9 mouse cellular contexts compared by ENCODE assay signal in the genomic region with DNA sequence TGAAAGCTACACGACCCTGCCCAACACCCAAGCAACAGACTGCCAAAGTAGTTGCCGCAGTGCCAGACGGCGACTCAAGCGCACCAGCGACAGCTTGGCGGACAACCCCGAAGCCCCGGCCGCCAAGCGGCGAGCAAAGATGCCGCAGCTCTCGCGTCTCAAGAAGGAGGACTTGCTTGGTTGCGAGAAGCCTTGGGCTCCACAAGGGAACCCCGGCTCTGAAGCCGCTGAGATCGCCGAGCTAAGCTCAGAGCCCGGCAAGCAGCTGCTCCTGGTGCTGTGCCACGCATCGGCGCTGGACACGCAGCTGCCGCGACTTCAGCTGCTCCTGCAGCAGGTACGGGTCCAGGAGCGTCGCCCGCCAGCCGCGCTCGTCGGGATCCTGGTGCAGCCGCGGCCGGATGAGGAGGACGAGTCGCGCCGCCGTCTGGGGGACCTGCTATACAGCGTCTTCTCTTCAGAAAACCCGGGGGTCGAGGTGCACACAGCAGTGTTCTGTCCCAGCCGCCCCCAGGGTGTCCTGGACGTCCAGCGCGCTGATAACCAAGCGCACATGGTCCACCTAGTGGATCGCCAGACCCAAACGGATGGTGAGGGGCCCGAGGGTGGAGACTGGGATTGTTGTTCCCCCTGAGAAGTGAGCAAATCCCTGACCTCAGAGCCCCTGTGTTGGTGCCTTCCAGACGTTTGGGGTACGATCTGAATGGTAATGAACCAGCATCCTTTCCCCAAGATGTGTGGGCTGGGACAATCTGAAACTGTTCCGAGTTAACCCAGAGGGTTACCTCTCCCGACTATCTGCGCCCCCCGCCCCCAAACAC. TPM values are rescaled to one million over a fixed set of nuclear protein-coding genes. Genes with fewer than 3 reads are reported as not detected.
DNase-seq lines count a peak whose midpoint lies in the region; ATAC-seq and TF ChIP-seq lines count a peak whose summit lies in the region.
"Had no signal": no experiment of that assay in that cellular context is flagged by ENCODE, and none has a peak within 500 bp of the region (broad histone marks: within the 10 kb centered on the region; RNA-seq: fewer than 3 reads in every experiment).

No protein-coding gene starts in this region.

- DNase-seq in heart, adult 11 months = peak; percentile 74
- no peak for DNase-seq in heart, adult 8-10 months (ENCODE audit: low spot score)
- DNase-seq in cerebellum, adult 8-10 months = peak; percentile 32
- DNase-seq in induced T-regulatory cell, adult 2 months (ENCODE audit: low read depth) = peak; percentile 77
- DNase-seq in stomach, postnatal 0 days (ENCODE audit: low spot score) = peak; percentile 74

- H3K4me1 ChIP-seq in limb, embryonic 12.5 days (replicated peaks) = peaks cover 11% of the 10 kb centered on the region; the same call in 1 of the 2 replicates
- peaks cover 9% of the 10 kb centered on the region; the same call in 1 of the 2 replicates for H3K4me1 ChIP-seq in midbrain, embryonic 12.5 days
- no peaks in the 10 kb centered on the region for H3K4me1 ChIP-seq in stomach, postnatal 0 days (replicated peaks; ENCODE audit: control insufficient read depth, insufficient read depth)

- peak; percentile 80 for ATAC-seq in frontal cortex, adult (ENCODE audit: low TSS enrichment)
- ATAC-seq in limb, embryonic 12.5 days (ENCODE audit: insufficient number of reproducible peaks, insufficient read depth, low FRiP score, low TSS enrichment, low read depth) = peak; percentile 46
- peak; percentile 83 for ATAC-seq in midbrain, embryonic 12.5 days (ENCODE audit: low FRiP score, low read depth)
- ATAC-seq in stomach, postnatal 0 days (ENCODE audit: low FRiP score, low TSS enrichment) = peak; percentile 54; the same call in 1 of the 2 replicates

- H3K4me2 ChIP-seq in limb, embryonic 12.5 days = peak overlapping the region; percentile 91
- peak overlapping the region; percentile 91 for H3K4me2 ChIP-seq in midbrain, embryonic 12.5 days (replicated peaks)
- H3K4me2 ChIP-seq in stomach, postnatal 0 days (replicated peaks; ENCODE audit: low read depth) = peak overlapping the region; percentile 86

- WGBS in limb, embryonic 12.5 days = 4% methylated on average over 60 of the region's 60 CpGs
- WGBS in midbrain, embryonic 12.5 days = 3% methylated on average over 60 of the region's 60 CpGs
- 3% methylated on average over 60 of the region's 60 CpGs for WGBS in stomach, postnatal 0 days

- H3K36me3 ChIP-seq in limb, embryonic 12.5 days = no peaks in the 10 kb centered on the region
- no peaks in the 10 kb centered on the region for H3K36me3 ChIP-seq in midbrain, embryonic 12.5 days
- H3K36me3 ChIP-seq in stomach, postnatal 0 days (ENCODE audit: control insufficient read depth, insufficient read depth, low read length) = no peaks in the 10 kb centered on the region

- H3K27ac ChIP-seq in limb, embryonic 12.5 days = no peak overlapping the region
- H3K27ac ChIP-seq in midbrain, embryonic 12.5 days (replicated peaks) = no peak overlapping the region
- no peak overlapping the region for H3K27ac ChIP-seq in stomach, postnatal 0 days (replicated peaks)

- no peaks in the 10 kb centered on the region for H3K9me3 ChIP-seq in limb, embryonic 12.5 days
- no peaks in the 10 kb centered on the region for H3K9me3 ChIP-seq in midbrain, embryonic 12.5 days
- H3K9me3 ChIP-seq in stomach, postnatal 0 days (ENCODE audit: control insufficient read depth, low read length) = no peaks in the 10 kb centered on the region

- peak overlapping the region; percentile 44 for H3K9ac ChIP-seq in limb, embryonic 12.5 days (replicated peaks)
- peak overlapping the region; percentile 59 for H3K9ac ChIP-seq in midbrain, embryonic 12.5 days (replicated peaks)
- H3K9ac ChIP-seq in stomach, postnatal 0 days (ENCODE audit: low read length) = peak overlapping the region; percentile 55

- TF ChIP-seq CTCF in stomach, postnatal 0 days (IDR thresholded peaks at IDR 0.05; ENCODE audit: low read depth) = peak; percentile 50; the same call in 1 of the 2 replicates

- H3K27me3 ChIP-seq in limb, embryonic 12.5 days = peaks cover 50% of the 10 kb centered on the region
- peaks cover 40% of the 10 kb centered on the region for H3K27me3 ChIP-seq in midbrain, embryonic 12.5 days
- peaks cover 3% of the 10 kb centered on the region; the same call in 1 of the 2 replicates for H3K27me3 ChIP-seq in stomach, postnatal 0 days (ENCODE audit: control insufficient read depth, insufficient read depth, low read length)
- H3K27me3 ChIP-seq: CH12.LX had no signal

- no peak for TF ChIP-seq EP300 in stomach, postnatal 0 days (optimal IDR thresholded peaks at IDR 0.05)

- H3K4me3 ChIP-seq in limb, embryonic 12.5 days (replicated peaks) = peak overlapping the region; percentile 51
- H3K4me3 ChIP-seq in midbrain, embryonic 12.5 days = peak overlapping the region; percentile 53
- H3K4me3 ChIP-seq in stomach, postnatal 0 days (ENCODE audit: low read depth, low read length) = peak overlapping the region; percentile 45

RNA-seq across cellular contexts. Expression of a gene that starts 1.8 kb away (rescaled TPM):
- not detected for total RNA-seq in heart, adult 8-10 months (2022)
- not detected in 2 replicates for polyA plus RNA-seq in limb, embryonic 12.5 days (2016; fragmentation: Nextera tagmentation; extraction: Ambion mirVana)
- polyA plus RNA-seq in midbrain, embryonic 12.5 days (2016; fragmentation: Nextera tagmentation; extraction: Ambion mirVana) = 0.17 TPM in 1 of 2 replicates, not detected in the other
- polyA plus RNA-seq in stomach, postnatal 0 days (2015; fragmentation: Nextera tagmentation; extraction: Ambion mirVana) = not detected in 2 replicates
- total RNA-seq: CH12.LX had no signal

RNA-seq across cellular contexts. Expression of a gene that starts 27.2 kb away (rescaled TPM):
- not detected for total RNA-seq in heart, adult 8-10 months (2022)
- 0.12 and 0.35 TPM in 2 replicates for polyA plus RNA-seq in limb, embryonic 12.5 days (2016; fragmentation: Nextera tagmentation; extraction: Ambion mirVana)
- 0.20 and 0.48 TPM in 2 replicates for polyA plus RNA-seq in midbrain, embryonic 12.5 days (2016; fragmentation: Nextera tagmentation; extraction: Ambion mirVana)
- polyA plus RNA-seq in stomach, postnatal 0 days (2015; fragmentation: Nextera tagmentation; extraction: Ambion mirVana) = 8.0 and 9.1 TPM in 2 replicates
- total RNA-seq: CH12.LX had no signal

RNA-seq across cellular contexts. Expression of a gene that starts 45.7 kb away (rescaled TPM):
- total RNA-seq in heart, adult 8-10 months (2022) = 100 to 1,000 TPM in 3 of 4 experiments, 10 to 100 TPM in 1; 95.7 to 115 (median 109) TPM
- polyA plus RNA-seq in limb, embryonic 12.5 days (2016; fragmentation: Nextera tagmentation; extraction: Ambion mirVana) = 193 and 202 TPM in 2 replicates
- polyA plus RNA-seq in midbrain, embryonic 12.5 days (2016; fragmentation: Nextera tagmentation; extraction: Ambion mirVana) = 195 and 207 TPM in 2 replicates
- 86.8 and 90.7 TPM in 2 replicates for polyA plus RNA-seq in stomach, postnatal 0 days (2015; fragmentation: Nextera tagmentation; extraction: Ambion mirVana)

RNA-seq across cellular contexts. Expression of a gene that starts 57.6 kb away (rescaled TPM):
- total RNA-seq in heart, adult 8-10 months (2022) = under 1 TPM in 1 of 4 experiments, not detected in 3; 0.09 TPM
- polyA plus RNA-seq in limb, embryonic 12.5 days (2016; fragmentation: Nextera tagmentation; extraction: Ambion mirVana) = not detected in 2 replicates
- polyA plus RNA-seq in midbrain, embryonic 12.5 days (2016; fragmentation: Nextera tagmentation; extraction: Ambion mirVana) = 0.05 and 0.08 TPM in 2 replicates
- 0.08 and 0.16 TPM in 2 replicates for polyA plus RNA-seq in stomach, postnatal 0 days (2015; fragmentation: Nextera tagmentation; extraction: Ambion mirVana)
